Mouse (Mus musculus) lung, postnatal 4 days (tissue): ENCODE data around the gene Ccnd1.

ENCODE experiments used
- DNase-seq, 2 experiments: peaks; one replicate each; pipeline ENCODE4 v3.0.0; 2021

Ccnd1 gene

DNA sequence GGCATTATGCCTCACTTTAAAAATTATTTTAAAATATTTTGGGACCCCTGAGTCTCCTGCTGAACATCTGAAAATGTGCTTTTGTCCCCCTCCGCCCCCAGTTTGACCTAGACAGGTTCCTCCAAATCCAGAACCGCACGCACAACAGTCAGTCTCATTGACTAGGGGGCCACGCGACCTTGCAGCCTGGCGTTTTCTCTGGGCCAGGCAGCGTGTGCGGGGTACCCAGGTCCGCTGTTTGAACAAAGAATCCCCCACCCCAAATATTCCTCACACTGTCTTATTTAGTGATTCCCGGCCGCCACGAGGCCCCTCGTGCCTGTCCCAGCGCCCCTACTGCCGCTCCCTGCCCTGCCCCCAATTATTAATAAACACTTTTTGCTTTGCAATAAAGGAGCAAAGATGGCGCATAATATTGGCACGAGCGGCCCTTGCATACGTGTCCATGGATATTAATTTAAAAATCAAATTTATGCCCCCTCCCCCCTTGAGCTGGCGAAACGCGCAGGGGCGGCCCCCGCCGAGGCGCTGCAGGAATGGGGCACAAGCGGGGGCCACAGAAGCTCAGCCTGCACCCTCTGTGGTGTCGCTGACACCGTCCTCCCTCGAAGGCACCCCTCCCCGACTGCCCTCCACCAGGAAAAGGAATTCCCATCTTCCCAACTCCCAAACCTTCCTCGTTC, 923 bp downstream of the Ccnd1 start:
- peak; percentile 30 to 47 for DNase-seq

GRCm38 (mm10) chr7:144937899-144938517, 1.7 kb downstream of the Ccnd1 start:
- peak; percentile 33 to 45 for DNase-seq

- DNase-seq = peak; percentile 89 to 92
Observed at GRCm38 (mm10) chr7:144937490-144937889, 2.2 kb downstream of the Ccnd1 start.

GRCm38 (mm10) chr7:144936311-144936880, 3.3 kb downstream of the Ccnd1 start:
- DNase-seq = no peak

DNA sequence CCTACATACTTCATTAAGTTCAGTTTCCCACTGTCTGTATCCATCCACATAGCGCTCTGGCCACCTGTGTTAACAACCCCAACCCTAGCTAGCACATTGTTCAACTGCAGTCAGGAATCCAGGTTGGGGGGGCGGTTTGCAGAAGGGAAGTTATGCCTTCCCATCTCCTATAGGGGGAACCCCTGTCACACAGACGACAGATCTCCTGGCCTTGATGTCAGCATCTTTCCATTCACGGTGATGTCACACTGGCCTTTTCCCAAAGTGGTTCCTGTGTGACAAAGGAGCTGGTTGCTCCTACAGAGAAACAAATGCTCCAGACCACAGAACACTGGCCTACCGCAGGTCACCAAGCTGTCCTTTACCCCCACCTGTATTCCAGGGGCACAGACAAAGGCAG, 4.2 kb downstream of the Ccnd1 start:
- DNase-seq = peak; percentile 44 to 59

GRCm38 (mm10) chr7:144934901-144935300, 4.8 kb downstream of the Ccnd1 start:
- no peak for DNase-seq

- DNase-seq = no peak
Observed at GRCm38 (mm10) chr7:144933796-144934195, 5.9 kb downstream of the Ccnd1 start.

DNA sequence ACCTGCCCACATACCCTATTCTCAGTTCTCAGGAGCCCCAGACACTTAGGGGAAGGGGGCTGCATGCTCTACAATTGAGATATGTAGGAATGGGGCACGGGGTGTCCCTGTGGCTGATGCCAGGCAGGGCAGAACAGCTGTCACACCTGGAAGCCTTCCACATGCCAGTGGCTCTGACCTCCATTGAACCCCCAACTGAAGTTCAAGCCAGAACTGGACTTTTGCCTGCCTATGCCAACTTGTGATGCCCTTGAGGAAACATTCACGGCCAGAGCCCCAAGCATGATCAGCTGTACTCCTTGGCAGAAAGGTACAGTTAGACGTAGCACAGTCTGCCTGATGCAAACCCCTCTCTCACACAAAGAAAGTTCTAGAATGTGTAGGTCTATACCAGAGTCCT, 6.4 kb downstream of the Ccnd1 start:
- DNase-seq = no peak

DNA sequence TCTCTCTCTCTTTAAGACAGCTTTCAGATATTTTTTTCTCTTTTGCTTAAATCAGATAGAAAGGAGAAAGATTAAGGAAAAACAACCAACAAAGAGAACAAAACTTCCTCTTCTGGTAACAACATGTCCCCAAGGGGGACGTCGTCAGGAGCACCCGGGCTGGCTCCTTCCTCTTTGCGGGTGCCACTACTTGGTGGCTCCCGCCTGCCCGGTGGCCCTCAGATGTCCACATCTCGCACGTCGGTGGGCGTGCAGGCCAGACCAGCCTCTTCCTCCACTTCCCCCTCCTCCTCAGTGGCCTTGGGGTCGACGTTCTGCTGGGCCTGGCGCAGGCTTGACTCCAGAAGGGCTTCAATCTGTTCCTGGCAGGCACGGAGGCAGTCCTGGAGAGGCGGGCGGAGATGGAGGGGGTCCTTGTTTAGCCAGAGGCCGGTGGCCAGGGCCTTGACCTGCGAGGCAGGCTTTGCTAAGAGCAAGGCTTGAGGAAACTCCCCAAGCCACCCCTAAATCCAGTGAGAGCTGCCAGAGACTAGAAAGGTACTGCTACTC, 7.3 kb downstream of the Ccnd1 start:
- peak in 1 of 2 experiments; percentile 40 for DNase-seq

- peak in 1 of 2 experiments; percentile 45 for DNase-seq
Observed at GRCm38 (mm10) chr7:144931778-144932177, 7.9 kb downstream of the Ccnd1 start.

DNA sequence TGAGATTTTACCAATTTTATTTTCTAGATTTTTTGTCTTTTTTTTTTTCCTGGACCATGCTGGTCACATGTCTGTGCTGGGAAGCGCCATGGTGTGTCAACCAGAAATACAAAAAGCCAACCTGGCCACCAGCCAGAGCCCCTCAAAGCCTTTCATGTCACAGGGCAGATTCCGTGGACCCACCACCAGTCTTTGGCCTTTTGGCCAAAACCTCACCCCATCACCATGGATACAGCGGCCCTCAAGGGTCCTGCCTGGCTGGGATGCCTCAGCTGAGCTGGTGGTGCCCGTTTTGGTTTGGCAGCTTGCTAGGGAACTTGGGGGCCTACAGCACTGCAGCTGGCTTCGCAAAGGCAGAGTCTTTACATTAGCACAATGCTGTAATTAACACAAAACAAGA, 9.8 kb downstream of the Ccnd1 start:
- no peak for DNase-seq

DNA sequence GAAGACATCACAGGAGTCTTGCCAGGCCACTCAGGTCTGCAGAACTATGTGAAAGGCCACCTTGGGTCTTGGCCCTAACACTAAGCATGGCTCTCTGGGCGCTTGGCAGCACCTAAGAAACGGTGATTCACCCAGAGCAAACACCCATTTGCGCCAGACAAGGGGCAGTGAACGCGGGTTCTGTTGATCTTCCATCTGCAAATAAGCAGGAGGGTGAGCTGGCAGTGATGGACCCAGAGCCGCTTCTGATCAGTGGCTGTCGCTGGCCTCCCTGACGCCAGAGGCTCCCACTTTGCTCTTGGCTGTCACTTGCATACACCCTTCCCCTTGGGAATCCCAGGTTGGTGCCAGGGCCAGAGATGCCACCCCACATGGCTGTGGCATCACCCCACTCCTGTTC, 10.2 kb downstream of the Ccnd1 start:
- no peak for DNase-seq

- DNase-seq = no peak
Observed at GRCm38 (mm10) chr7:144928889-144929210, 10.9 kb downstream of the Ccnd1 start.

- no peak for DNase-seq
Observed at GRCm38 (mm10) chr7:144928009-144928888, 11.5 kb downstream of the Ccnd1 start.

GRCm38 (mm10) chr7:144927591-144927990, 12.1 kb downstream of the Ccnd1 start:
- DNase-seq = no peak

DNA sequence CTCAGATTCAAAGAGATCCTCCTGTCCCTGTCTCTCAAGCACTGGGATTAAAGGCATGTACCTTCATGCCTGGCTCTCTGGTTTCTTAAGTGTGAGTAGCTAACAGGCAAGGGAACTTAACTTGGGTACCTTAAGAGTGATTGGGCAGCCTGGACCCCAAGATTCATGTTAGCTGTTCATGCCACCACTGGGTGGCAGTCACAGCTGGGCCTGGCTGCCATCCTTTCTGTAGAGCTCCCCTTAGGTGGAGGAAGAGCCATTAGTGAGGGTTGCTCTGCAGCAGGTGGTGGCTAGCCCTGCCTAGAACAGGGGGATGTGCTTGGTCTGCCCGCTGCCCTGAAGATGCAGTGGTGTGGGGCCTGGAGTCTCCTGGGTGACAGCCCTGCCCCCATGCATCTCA, 20.9 kb downstream of the Ccnd1 start:
- DNase-seq = no peak

- DNase-seq = peak; percentile 93 to 94
Observed at GRCm38 (mm10) chr7:144914948-144915750, 24.6 kb downstream of the Ccnd1 start, which contains the start of gene LTO1. TSS of gene LTO1 (plus strand) at chr7:144915100.

DNA sequence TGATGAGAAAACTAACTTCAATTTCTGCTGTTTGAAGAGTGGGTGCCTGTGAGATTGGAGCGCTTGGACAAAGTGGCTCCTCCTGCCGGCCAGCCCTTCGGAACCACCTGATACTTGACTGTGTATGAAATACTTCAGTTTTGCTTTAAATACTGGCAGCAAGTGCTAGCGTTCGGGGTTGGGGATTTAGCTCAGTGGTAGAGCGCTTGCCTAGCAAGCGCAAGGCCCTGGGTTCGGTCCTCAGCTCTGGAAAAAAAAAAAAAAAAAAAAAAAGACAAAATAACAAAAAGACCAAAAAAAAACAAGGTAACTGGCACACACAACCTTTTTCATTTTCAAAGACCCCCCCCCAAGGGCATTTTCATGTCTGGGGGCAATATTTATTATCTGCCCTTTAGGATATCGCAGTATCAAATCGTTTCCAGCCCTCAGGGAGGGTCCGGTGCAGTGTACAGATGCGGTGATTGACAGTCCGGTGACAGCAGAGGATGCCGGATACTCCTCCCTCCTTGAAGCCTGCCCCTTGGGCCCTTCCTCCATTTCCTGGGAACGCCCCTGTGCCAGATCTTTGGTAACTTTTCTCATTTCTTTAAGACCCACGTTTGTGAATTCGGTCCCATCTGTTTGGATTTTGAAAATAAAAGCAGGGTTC, 25.3 kb downstream of the Ccnd1 start:
- DNase-seq = peak in 1 of 2 experiments; percentile 30

- DNase-seq = no peak
Observed at GRCm38 (mm10) chr7:144912897-144913296, 26.8 kb downstream of the Ccnd1 start.

DNA sequence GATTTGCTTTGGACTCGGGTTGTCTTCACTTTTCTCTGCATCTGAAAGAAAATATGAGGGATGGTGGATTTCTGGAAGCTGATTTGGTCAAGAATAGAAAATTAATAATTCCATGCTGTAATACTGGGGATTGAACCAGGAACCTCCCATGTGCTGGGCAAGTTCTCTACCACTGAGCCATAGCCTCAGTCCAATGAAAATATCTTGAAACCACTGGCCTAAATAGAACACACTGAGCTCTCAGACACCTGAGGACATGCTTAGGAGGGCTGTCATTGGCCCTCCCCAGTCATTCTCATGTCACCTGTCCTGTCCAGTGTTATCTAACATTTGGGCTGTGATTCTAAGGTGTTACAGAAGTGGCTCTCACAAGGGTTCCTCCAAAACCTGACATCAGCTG, 28.6 kb downstream of the Ccnd1 start:
- DNase-seq = no peak

DNA sequence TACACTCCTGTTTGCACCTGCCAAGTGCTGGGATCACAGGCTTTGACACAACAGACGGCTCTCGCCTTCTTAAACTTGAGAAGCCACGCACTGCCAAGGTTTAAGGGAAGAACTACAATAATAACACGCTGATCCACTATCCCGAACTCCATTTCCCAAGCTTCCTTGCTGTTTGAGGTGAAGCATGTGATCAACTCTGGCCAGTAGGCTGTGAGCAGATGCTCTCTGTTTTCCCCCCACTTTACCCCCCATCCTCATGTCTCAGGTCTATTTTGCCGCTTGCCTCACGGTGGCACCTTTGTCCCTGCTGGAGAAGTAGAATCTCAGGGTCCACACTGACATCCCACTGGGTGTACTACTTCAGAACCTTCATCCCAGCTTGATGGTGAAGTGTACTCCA, 31.0 kb downstream of the Ccnd1 start:
- no peak for DNase-seq

- DNase-seq = no peak
Observed at GRCm38 (mm10) chr7:144907793-144908192, 31.9 kb downstream of the Ccnd1 start.
